13 mouse cellular contexts compared by ENCODE assay signal in genomic region chr12:111005803-111006202, GRCm38 (mm10). TPM values are rescaled to one million over a fixed set of nuclear protein-coding genes. Genes with fewer than 3 reads are reported as not detected.
A peak's percentile ranks its signal among the peaks of the same experiment; 100 is the strongest.
DNase-seq lines count a peak whose midpoint lies in the region; ATAC-seq lines count a peak whose summit lies in the region.
"Had no signal": no experiment of that assay in that cellular context is flagged by ENCODE, and none has a peak within 500 bp of the region (broad histone marks: within the 10 kb centered on the region; RNA-seq: fewer than 3 reads in every experiment).

No protein-coding gene starts in this region.

- 81% methylated on average over 6 of the region's 6 CpGs for WGBS in hindbrain, embryonic 15.5 days
- 81% methylated on average over 6 of the region's 6 CpGs for WGBS in hindbrain, embryonic 13.5 days
- 80% methylated on average over 6 of the region's 6 CpGs for WGBS in neural tube, embryonic 15.5 days
- 53% methylated on average over 6 of the region's 6 CpGs for WGBS in limb, embryonic 13.5 days

- no peak for DNase-seq in neural tube, embryonic 10.5 days (ENCODE audit: extremely low spot score, low spot score)
- DNase-seq in gastrocnemius, postnatal 25 days: no peak
- DNase-seq: adrenal gland, postnatal 25 days; cerebellum, adult 9-11 months had no signal

- no peaks in the 10 kb centered on the region for H3K27me3 ChIP-seq in hindbrain, embryonic 15.5 days
- H3K27me3 ChIP-seq in hindbrain, embryonic 13.5 days: no peaks in the 10 kb centered on the region
- no peaks in the 10 kb centered on the region for H3K27me3 ChIP-seq in neural tube, embryonic 15.5 days (replicated peaks)
- no peaks in the 10 kb centered on the region for H3K27me3 ChIP-seq in limb, embryonic 13.5 days
- H3K27me3 ChIP-seq: forebrain, embryonic 13.5 days; liver, embryonic 15.5 days had no signal

- H3K4me2 ChIP-seq in hindbrain, embryonic 15.5 days: no peak overlapping the region
- H3K4me2 ChIP-seq in hindbrain, embryonic 13.5 days: no peak overlapping the region
- no peak overlapping the region for H3K4me2 ChIP-seq in neural tube, embryonic 15.5 days
- H3K4me2 ChIP-seq in limb, embryonic 13.5 days (replicated peaks): no peak overlapping the region
- H3K4me2 ChIP-seq: forebrain, embryonic 13.5 days; liver, embryonic 15.5 days had no signal

- H3K9ac ChIP-seq in hindbrain, embryonic 15.5 days: no peak overlapping the region
- H3K9ac ChIP-seq in hindbrain, embryonic 13.5 days: no peak overlapping the region
- H3K9ac ChIP-seq in neural tube, embryonic 15.5 days (replicated peaks): no peak overlapping the region
- no peak overlapping the region for H3K9ac ChIP-seq in limb, embryonic 13.5 days
- H3K9ac ChIP-seq: forebrain, embryonic 13.5 days; liver, embryonic 15.5 days had no signal

- ATAC-seq in hindbrain, embryonic 15.5 days (ENCODE audit: low FRiP score, low read depth): peak; percentile 61; the same call in 1 of the 2 replicates
- no peak for ATAC-seq in hindbrain, embryonic 13.5 days (ENCODE audit: low FRiP score)
- ATAC-seq in neural tube, embryonic 15.5 days (ENCODE audit: low FRiP score): peak; percentile 14; the same call in 1 of the 2 replicates
- ATAC-seq in limb, embryonic 13.5 days (ENCODE audit: low FRiP score, low read depth): peak; percentile 37; the same call in 1 of the 2 replicates
- ATAC-seq in erythroblast, adult 5-6 weeks (replicated peaks; ENCODE audit: low FRiP score, poor library complexity, severe bottlenecking): no peak
- ATAC-seq: forebrain, embryonic 13.5 days had no signal

- no peaks in the 10 kb centered on the region for H3K9me3 ChIP-seq in hindbrain, embryonic 15.5 days
- no peaks in the 10 kb centered on the region for H3K9me3 ChIP-seq in hindbrain, embryonic 13.5 days
- H3K9me3 ChIP-seq in neural tube, embryonic 15.5 days (replicated peaks): no peaks in the 10 kb centered on the region
- no peaks in the 10 kb centered on the region for H3K9me3 ChIP-seq in limb, embryonic 13.5 days
- H3K9me3 ChIP-seq: forebrain, embryonic 13.5 days; liver, embryonic 15.5 days had no signal

- no peak overlapping the region for H3K27ac ChIP-seq in hindbrain, embryonic 15.5 days (replicated peaks)
- H3K27ac ChIP-seq in hindbrain, embryonic 13.5 days: no peak overlapping the region
- no peak overlapping the region for H3K27ac ChIP-seq in neural tube, embryonic 15.5 days (replicated peaks)
- H3K27ac ChIP-seq in limb, embryonic 13.5 days: peak overlapping the region; percentile 22; the same call in 1 of the 2 replicates
- H3K27ac ChIP-seq: forebrain, embryonic 13.5 days; kidney, postnatal 0 days; layer of hippocampus, adult 2 months had no signal

- H3K4me1 ChIP-seq in hindbrain, embryonic 15.5 days (replicated peaks): peaks cover 14% of the 10 kb centered on the region
- peaks cover 29% of the 10 kb centered on the region for H3K4me1 ChIP-seq in hindbrain, embryonic 13.5 days (replicated peaks)
- peaks cover 14% of the 10 kb centered on the region for H3K4me1 ChIP-seq in neural tube, embryonic 15.5 days
- H3K4me1 ChIP-seq in limb, embryonic 13.5 days: peaks cover 35% of the 10 kb centered on the region

- no peaks in the 10 kb centered on the region for H3K36me3 ChIP-seq in hindbrain, embryonic 15.5 days
- no peaks in the 10 kb centered on the region for H3K36me3 ChIP-seq in hindbrain, embryonic 13.5 days
- H3K36me3 ChIP-seq in neural tube, embryonic 15.5 days: no peaks in the 10 kb centered on the region
- no peaks in the 10 kb centered on the region for H3K36me3 ChIP-seq in limb, embryonic 13.5 days
- H3K36me3 ChIP-seq: liver, embryonic 15.5 days had no signal

- H3K4me3 ChIP-seq in hindbrain, embryonic 15.5 days: no peak overlapping the region
- H3K4me3 ChIP-seq in hindbrain, embryonic 13.5 days: no peak overlapping the region
- H3K4me3 ChIP-seq in neural tube, embryonic 15.5 days (replicated peaks): no peak overlapping the region
- no peak overlapping the region for H3K4me3 ChIP-seq in limb, embryonic 13.5 days
- H3K4me3 ChIP-seq: forebrain, embryonic 13.5 days; layer of hippocampus, adult 2 months; liver, embryonic 15.5 days had no signal

RNA-seq across cellular contexts. Expression of gene Ankrd9, which starts 27.0 kb away (rescaled TPM):
- polyA plus RNA-seq in hindbrain, embryonic 15.5 days (2015; fragmentation: Nextera tagmentation; extraction: Ambion mirVana): 10.1 and 10.5 TPM in 2 replicates
- polyA plus RNA-seq in hindbrain, embryonic 13.5 days (2015; fragmentation: Nextera tagmentation; extraction: Ambion mirVana): 6.8 and 7.5 TPM in 2 replicates
- polyA plus RNA-seq in neural tube, embryonic 15.5 days (2015; fragmentation: Nextera tagmentation; extraction: Ambion mirVana): 10.5 and 12.6 TPM in 2 replicates
- polyA plus RNA-seq in limb, embryonic 13.5 days (2015; fragmentation: Nextera tagmentation; extraction: Ambion mirVana): 14.1 and 16.3 TPM in 2 replicates
- total RNA-seq in erythroblast, adult 5-6 weeks (2015; ENCODE audit: low replicate concordance): 29.8 and 52.2 TPM in 2 replicates
- total RNA-seq in erythroblast, adult 5-6 weeks (2017; ENCODE audit: low replicate concordance): 66.5 and 82.1 TPM in 2 replicates
- 100 to 1,000 TPM; 130 to 154 TPM for total RNA-seq in gastrocnemius, postnatal 25 days (2021)

RNA-seq across cellular contexts. Expression of gene Rcor1, which starts 33.3 kb away (rescaled TPM):
- 5.7 and 5.9 TPM in 2 replicates for polyA plus RNA-seq in hindbrain, embryonic 15.5 days (2015; fragmentation: Nextera tagmentation; extraction: Ambion mirVana)
- 5.2 and 5.6 TPM in 2 replicates for polyA plus RNA-seq in hindbrain, embryonic 13.5 days (2015; fragmentation: Nextera tagmentation; extraction: Ambion mirVana)
- polyA plus RNA-seq in neural tube, embryonic 15.5 days (2015; fragmentation: Nextera tagmentation; extraction: Ambion mirVana): 4.5 and 6.0 TPM in 2 replicates
- 11.1 and 11.6 TPM in 2 replicates for polyA plus RNA-seq in limb, embryonic 13.5 days (2015; fragmentation: Nextera tagmentation; extraction: Ambion mirVana)
- 21.3 and 26.9 TPM in 2 replicates for total RNA-seq in erythroblast, adult 5-6 weeks (2015; ENCODE audit: low replicate concordance)
- 9.8 and 18.0 TPM in 2 replicates for total RNA-seq in erythroblast, adult 5-6 weeks (2017; ENCODE audit: low replicate concordance)
- total RNA-seq in gastrocnemius, postnatal 25 days (2021): 1 to 10 TPM; 7.6 to 8.3 TPM

Comparison
In these comparisons a context has a peak if more than half of its experiments do, and no peak if none do; other contexts are left out.
1. ATAC-seq: peak in hindbrain, embryonic 15.5 days (single experiment), neural tube, embryonic 15.5 days (single experiment) and limb, embryonic 13.5 days (single experiment); none in hindbrain, embryonic 13.5 days (single experiment) and erythroblast, adult 5-6 weeks (single experiment).